Mouse (Mus musculus) embryonic fibroblast, embryonic 13.5 days (primary cell): ENCODE measurements around the gene Pcsk5. TPM values are rescaled to one million over a fixed set of nuclear protein-coding genes. Genes with fewer than 3 reads are reported as not detected.

Experiments
- H3K27ac ChIP-seq: 2 replicates; pipeline ENCODE4 v1.5.1; 2012; ENCODE audit warnings: low read length, control low read depth, inconsistent platforms; ENCODE audit not compliant: insufficient read depth
- H3K4me1 ChIP-seq: 2 replicates; pipeline ENCODE4 v1.6.1; 2011; ENCODE audit warnings: low read length; ENCODE audit not compliant: control insufficient read depth, insufficient read depth
- H3K4me3 ChIP-seq: 2 replicates; pipeline ENCODE4 v1.5.1; 2011; ENCODE audit warnings: mild to moderate bottlenecking, control low read depth, low read length; ENCODE audit not compliant: insufficient read depth
- CTCF ChIP-seq: IDR thresholded peaks from 2 replicates; pipeline ENCODE4 v1.5.1; 2011; ENCODE audit warnings: mild to moderate bottlenecking, control low read depth, low read length, moderate library complexity, borderline replicate concordance; ENCODE audit not compliant: insufficient read depth
- POLR2A ChIP-seq: IDR thresholded peaks from 2 replicates; pipeline ENCODE4 v1.6.1; 2011; ENCODE audit warnings: low read depth, mild to moderate bottlenecking, control low read depth, low read length, moderate library complexity
- polyA plus RNA-seq: library from polyadenylated mRNA; stranded (reverse); fragments of >200 nt; gene quantifications from 2 replicates; pipeline ENCODE4 v1.2.4, GENCODE M21; 2011; ENCODE audit warnings: low read depth; ENCODE audit not compliant: missing spikeins, insufficient read length

Pcsk5 gene
- polyA plus RNA-seq, 1 experiment, result 5.4 TPM

DNA sequence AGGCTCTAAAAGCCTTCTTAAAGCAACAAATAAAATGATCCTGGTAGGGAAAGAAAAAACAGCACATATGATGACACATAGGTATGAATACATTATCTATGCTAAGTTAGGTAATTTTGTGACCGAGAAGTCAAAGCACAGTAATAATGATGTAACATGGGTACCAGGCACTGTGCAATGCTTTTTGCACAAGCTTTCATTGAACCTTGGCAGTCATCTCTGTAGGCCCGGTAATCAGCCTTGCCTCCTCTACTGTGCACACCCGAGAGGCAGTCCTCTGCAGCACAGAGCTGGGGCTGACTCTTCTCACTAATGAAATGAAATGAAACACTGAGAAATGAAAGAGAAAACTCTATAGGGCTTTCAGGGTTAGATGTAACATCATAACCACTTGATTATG, 89.1 kb downstream of the Pcsk5 start:
- Histone ChIP-seq H3K4me1 (no peaks in the 10 kb centered on the region), H3K27ac (no peak overlapping the region), H3K4me3 (no peak overlapping the region)
- TF ChIP-seq POLR2A (no peak), CTCF (no peak)

DNA sequence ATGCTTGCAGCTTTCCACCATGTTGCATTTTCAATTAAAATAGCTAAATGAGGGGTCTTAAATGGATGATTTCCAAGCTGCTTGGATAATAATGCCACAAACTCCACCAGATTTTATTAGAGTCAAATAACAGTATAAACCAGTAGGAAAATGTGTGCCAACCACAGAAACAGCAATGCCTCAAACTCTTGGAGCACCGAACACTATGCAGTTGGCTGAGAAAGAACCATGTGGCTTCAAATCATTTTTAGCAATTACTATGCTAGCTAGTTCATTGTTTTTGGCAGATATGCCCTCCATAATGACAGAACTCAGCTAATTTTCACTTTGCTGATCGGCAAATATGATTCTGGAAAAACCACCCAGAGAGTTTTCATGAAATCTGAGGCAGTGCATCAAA, 92.1 kb downstream of the Pcsk5 start:
- H3K4me3 ChIP-seq, result no peak overlapping the region
- no peaks in the 10 kb centered on the region for H3K4me1 ChIP-seq
- TF ChIP-seq POLR2A (no peak), CTCF (no peak)
- H3K27ac ChIP-seq, result no peak overlapping the region

DNA sequence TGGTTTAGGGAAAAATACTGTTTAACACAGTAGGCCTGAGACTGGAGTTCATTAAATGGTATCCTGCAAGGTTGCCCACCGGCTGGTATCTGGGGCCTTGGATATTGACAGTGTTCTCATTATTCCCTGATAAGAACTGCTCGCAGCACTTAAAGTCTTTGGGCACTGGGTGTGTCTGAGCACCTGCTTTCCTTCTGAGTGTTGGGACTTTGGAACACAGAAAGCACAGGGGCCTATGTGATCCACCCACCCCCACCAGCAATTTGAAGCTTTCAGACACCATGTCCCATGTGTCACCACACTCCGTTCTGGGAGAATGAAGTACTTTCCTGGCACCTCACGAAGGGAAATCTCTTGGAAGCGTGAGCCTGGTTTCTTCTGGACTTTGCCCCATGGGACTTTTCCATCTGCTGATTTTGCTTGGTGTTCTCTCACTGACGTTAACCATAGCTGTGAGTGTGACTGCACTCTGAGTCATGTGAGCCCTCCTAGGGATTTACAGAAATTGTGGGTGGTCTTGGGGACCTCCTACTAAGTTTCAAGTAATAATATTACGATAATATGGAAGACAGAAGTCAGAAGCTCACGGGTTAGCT, 92.9 kb downstream of the Pcsk5 start:
- Histone ChIP-seq H3K27ac (no peak overlapping the region), H3K4me3 (no peak overlapping the region), H3K4me1 (no peaks in the 10 kb centered on the region)
- no peak for TF ChIP-seq CTCF
- TF ChIP-seq POLR2A, result no peak

DNA sequence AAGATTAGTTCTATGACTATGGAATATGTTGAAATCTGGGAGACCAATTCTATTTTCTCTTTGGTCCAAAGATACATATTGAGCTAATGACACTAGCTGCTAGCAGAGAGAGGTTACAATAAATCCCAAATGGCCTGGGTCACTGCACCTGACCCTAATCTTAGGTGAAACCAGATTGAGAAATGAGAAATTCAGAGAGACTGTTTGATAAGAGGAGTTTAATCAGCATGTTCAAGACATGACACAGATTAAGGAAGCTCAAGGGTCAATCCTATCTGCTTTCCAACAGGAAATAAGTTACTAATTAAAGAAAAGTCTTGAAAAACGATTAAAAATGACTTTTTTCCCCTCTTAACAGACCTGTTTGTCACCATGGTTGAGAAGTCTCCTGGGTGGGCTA, 96.0 kb downstream of the Pcsk5 start:
- TF ChIP-seq POLR2A (no peak), CTCF (no peak)
- no peak overlapping the region for H3K4me3 ChIP-seq
- no peaks in the 10 kb centered on the region for H3K4me1 ChIP-seq
- no peak overlapping the region for H3K27ac ChIP-seq

DNA sequence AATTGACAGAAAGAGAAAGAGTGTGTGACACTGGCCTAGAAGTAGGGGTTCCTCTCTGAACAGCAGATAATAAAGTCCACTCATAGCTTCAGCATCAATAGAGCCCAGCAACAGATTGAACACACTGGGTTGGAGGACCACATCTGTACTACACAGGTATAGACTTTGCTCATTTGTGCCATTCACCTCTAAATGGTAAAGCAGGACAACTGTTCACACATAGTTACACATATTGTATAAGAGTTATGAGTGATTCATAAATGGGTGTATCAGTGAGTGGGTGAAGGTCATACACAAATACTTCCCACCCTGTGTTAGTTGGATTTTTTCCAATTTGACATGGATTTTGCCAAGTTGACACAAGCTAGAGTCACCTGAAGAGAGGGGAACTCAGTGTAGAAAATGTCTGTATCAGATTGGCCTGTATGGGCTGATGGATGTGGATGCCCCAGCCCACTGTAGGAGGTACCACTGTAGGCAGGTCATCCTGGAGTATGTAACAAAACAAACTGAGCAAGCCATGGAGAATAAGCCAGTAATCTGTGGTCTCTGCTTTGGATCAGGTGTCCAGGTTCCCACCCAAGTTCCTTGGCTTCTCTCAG, 104.7 kb downstream of the Pcsk5 start:
- TF ChIP-seq POLR2A, result no peak
- no peak for TF ChIP-seq CTCF
- Histone ChIP-seq H3K4me3 (no peak overlapping the region), H3K4me1 (0 out of 2 replicates have a peak, but pooled peaks cover 2% of the 10 kb centered on the region), H3K27ac (no peak overlapping the region)

DNA sequence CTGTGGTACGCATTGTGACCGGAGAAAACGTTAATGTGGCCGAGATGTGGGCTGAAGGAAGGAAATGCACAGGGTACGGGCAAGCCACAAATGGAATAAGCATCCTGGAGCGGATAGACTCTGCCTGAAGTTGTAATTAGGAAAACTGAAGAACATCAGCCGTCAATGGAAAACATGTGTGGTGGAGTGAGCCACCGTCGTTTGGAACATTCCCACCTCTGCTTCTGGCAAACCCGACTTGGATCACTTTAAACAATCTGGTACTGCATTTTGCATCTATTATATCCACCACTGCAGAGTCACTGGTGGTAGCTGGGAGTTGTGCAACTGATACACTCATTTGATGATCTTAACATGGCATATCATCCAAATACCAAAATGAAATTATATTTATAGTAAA, 120.4 kb downstream of the Pcsk5 start:
- no peak overlapping the region for H3K27ac ChIP-seq
- H3K4me1 ChIP-seq, result no peaks in the 10 kb centered on the region
- no peak for TF ChIP-seq CTCF
- TF ChIP-seq POLR2A, result no peak
- no peak overlapping the region for H3K4me3 ChIP-seq

DNA sequence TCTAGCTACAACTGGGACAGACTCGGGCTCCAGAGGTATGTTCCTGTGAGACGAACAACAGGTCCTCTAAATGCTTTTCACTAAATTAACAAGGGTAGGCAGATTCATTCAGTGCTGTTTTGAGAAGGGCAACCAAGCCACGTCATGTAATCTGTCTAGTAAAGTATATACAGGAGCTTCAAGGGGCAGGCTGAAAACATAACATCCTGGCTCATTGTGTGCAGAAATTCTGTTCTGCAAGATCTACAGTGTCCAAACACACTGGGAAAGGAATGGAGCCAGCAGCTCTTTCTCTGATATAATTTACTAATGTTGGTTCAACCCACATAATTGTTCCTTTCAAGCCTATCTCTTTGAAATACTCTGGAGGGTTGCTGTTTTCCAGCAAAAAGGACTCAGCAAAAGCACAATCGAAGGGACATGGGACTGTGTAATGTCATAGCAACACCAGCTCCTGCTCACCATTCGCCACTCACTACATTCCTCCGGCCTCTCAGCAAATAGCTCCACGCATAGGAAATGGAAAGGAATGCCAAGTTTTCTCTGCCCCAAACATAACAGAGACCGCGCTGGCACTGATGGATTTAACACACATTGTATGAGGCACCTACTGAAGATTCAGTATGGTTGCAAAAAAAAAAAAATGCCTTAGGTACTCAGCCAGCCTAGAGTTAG, 122.0 kb downstream of the Pcsk5 start:
- TF ChIP-seq POLR2A (no peak), CTCF (no peak)
- Histone ChIP-seq H3K4me3 (no peak overlapping the region), H3K27ac (no peak overlapping the region), H3K4me1 (no peaks in the 10 kb centered on the region)

DNA sequence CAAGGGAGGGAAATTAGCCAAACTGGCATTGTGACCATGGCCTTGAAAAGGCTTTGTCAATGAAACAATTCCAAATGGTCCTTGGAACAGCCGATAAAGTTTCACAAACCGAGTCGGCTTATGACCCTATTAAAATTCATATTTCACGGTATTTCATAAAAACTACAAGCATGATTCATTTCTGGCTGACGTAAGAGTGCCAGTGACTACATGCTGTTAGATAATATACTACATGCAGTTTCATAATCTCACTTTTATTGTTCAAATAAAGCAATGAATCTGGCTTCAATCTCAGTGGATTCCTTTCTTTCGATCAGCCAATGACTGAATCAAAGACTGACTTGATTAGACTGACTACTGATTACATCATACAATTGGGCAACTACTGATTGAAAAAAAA, 145.8 kb downstream of the Pcsk5 start:
- H3K27ac ChIP-seq, result no peak overlapping the region
- TF ChIP-seq POLR2A (no peak), CTCF (no peak)
- no peak overlapping the region for H3K4me3 ChIP-seq
- H3K4me1 ChIP-seq, result no peaks in the 10 kb centered on the region

DNA sequence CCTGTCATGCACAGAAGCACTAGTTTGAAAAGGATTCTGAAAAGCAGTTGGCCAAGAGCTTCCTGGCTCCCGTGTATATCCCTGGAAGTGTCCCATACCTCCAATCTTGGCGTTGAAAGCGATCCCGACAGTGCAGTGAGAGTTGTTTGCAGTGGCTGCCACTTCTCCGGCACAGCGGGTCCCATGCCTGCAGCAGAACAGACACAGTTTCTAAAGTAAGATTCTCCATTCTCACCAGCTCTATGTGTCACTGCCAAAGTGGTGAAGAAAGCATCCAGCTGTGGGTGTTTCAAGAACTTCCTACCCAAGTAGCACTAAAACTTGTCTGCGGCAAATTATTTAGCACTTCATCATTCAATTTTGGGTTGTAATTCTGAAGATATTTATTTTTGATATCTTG, 159.1 kb downstream of the Pcsk5 start:
- H3K4me3 ChIP-seq, result no peak overlapping the region
- TF ChIP-seq CTCF (no peak), POLR2A (no peak)
- H3K27ac ChIP-seq, result no peak overlapping the region
- no peaks in the 10 kb centered on the region for H3K4me1 ChIP-seq

DNA sequence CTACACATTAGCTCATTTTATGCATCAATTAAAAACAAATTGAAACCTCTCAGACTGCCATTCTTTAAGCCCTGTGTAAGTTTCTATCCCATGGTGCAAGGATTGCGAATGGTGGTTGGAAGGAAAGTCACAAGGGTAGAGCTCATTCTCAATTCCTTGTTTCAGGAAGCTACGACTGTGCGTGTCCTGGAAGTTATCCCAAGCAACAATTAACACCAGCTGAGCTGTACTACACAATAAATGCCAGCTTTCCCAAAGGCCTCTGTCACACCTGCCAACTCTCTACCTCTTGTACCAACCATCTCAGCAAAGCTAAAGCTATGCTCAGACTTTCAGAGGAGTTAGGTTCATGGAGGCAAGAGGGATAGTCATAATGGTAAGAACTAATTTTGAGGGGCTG, 174.8 kb downstream of the Pcsk5 start:
- TF ChIP-seq CTCF (no peak), POLR2A (no peak)

More for the DNA sequence above, 174.8 kb downstream of the Pcsk5 start:
- H3K4me1 ChIP-seq, result no peaks in the 10 kb centered on the region
- no peak overlapping the region for H3K4me3 ChIP-seq
- no peak overlapping the region for H3K27ac ChIP-seq
